Mouse (Mus musculus): ENCODE results near the gene 9530003J23Rik. TPM values are rescaled to one million over a fixed set of nuclear protein-coding genes. Genes with fewer than 3 reads are reported as not detected.

Gene 9530003J23Rik
- polyA plus RNA-seq, 1 experiment from 2014 or later: not detected

DNA sequence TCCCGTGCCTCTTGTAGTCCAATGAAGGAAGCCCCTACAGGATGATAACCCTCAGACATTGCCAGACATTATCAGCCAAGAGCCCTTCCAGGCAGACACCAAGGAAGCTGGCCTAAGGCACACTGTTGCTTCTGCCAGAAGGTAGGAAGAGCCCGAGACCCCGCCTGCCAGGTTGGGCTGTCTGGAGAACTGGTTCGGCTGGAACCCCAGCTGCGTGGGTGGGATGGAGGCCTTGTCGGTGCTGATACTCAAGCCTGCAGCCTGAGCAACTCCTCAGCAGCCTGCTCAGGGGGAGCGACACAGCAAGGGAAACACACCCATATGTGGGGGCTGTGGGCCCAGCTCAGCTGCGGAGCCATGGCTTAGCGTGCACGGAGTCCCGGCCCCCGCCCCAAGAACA, 43.5 kb downstream of the 9530003J23Rik start:
- Histone ChIP-seq H3K27me3 (ENCODE audit: insufficient read depth, low read length) (no peaks in the 10 kb centered on the region), H3K4me3 (replicated peaks; ENCODE audit: low read depth, low read length) (no peak overlapping the region), H3K9ac (ENCODE audit: low read depth, low read length) (no peak overlapping the region), H3K27ac (no peak overlapping the region), H3K4me2 (ENCODE audit: low read length) (no peak overlapping the region), H3K9me3 (replicated peaks; ENCODE audit: low read length) (no peaks in the 10 kb centered on the region), H3K36me3 (ENCODE audit: insufficient read depth, low read length) (no peaks in the 10 kb centered on the region), H3K4me1 (replicated peaks; ENCODE audit: insufficient read depth, low read length) (no peaks in the 10 kb centered on the region)
- DNase-seq (ENCODE audit: low spot score): no peak
- WGBS: 82% methylated on average over 12 of the region's 12 CpGs
- TF ChIP-seq CTCF (IDR thresholded peaks at IDR 0.05; ENCODE audit: low read depth): no peak
- ATAC-seq (replicated peaks; ENCODE audit: low FRiP score, low read depth): no peak

GRCm38 (mm10) chr10:117193364-117193763, 45.1 kb downstream of the 9530003J23Rik start:
- H3K9me3 ChIP-seq (replicated peaks; ENCODE audit: low read length): no peaks in the 10 kb centered on the region
- no peak for ATAC-seq (replicated peaks; ENCODE audit: low FRiP score, low read depth)
- WGBS: 59% methylated on average over 5 of the region's 5 CpGs
- peak; percentile 42 for DNase-seq (ENCODE audit: low spot score)
- no peaks in the 10 kb centered on the region for H3K4me1 ChIP-seq (replicated peaks; ENCODE audit: insufficient read depth, low read length)
- H3K27ac ChIP-seq: no peak overlapping the region
- no peaks in the 10 kb centered on the region for H3K27me3 ChIP-seq (ENCODE audit: insufficient read depth, low read length)
- no peak overlapping the region for H3K9ac ChIP-seq (ENCODE audit: low read depth, low read length)
- TF ChIP-seq CTCF (IDR thresholded peaks at IDR 0.05; ENCODE audit: low read depth): no peak
- H3K4me3 ChIP-seq (replicated peaks; ENCODE audit: low read depth, low read length): no peak overlapping the region
- no peak overlapping the region for H3K4me2 ChIP-seq (ENCODE audit: low read length)
- H3K36me3 ChIP-seq (ENCODE audit: insufficient read depth, low read length): no peaks in the 10 kb centered on the region

DNA sequence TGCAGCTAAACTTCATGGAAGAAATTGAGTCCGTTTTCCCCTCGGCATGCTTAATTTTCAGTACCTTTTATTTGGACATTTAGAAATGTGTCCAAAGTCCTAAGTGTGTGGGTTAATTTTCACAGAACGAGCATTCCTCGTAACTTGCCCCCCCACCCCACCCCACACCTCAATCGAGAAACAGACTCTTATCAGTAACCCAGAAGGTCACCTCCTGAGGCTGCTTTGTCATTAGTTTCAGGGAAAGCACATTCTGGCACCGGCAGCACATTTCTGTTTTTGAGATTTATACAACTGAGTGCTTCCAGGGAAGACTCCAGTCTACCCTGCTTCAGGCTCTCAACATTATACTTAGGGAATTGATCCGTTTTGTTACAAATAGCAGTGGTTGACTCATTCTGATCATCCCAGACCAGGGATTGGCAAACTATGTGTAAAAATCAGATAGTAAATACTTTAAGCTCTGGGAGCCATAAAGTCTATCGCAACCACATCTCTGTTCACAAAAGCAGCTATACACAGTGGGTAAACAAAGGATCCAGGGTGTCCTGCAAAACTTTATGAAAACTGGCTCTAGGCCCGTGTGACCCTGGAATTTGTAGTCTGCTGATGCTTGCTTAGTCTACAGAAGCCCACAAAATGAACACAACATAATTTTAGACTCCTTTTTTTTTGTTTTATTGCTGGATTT, 53.0 kb downstream of the 9530003J23Rik start:
- Histone ChIP-seq H3K27me3 (ENCODE audit: insufficient read depth, low read length) (no peaks in the 10 kb centered on the region), H3K9me3 (replicated peaks; ENCODE audit: low read length) (no peaks in the 10 kb centered on the region), H3K4me1 (replicated peaks; ENCODE audit: insufficient read depth, low read length) (no peaks in the 10 kb centered on the region), H3K9ac (ENCODE audit: low read depth, low read length) (no peak overlapping the region), H3K4me2 (ENCODE audit: low read length) (no peak overlapping the region), H3K27ac (no peak overlapping the region), H3K4me3 (replicated peaks; ENCODE audit: low read depth, low read length) (no peak overlapping the region), H3K36me3 (ENCODE audit: insufficient read depth, low read length) (no peaks in the 10 kb centered on the region)
- 60% methylated on average over 9 of the region's 9 CpGs for WGBS
- no peak for ATAC-seq (replicated peaks; ENCODE audit: low FRiP score, low read depth)
- DNase-seq (ENCODE audit: low spot score): no peak
- no peak for TF ChIP-seq CTCF (IDR thresholded peaks at IDR 0.05; ENCODE audit: low read depth)

Other genes with a start within 250 kb of the 9530003J23Rik start
- gene Lrrc10, start 193.4 kb downstream of the 9530003J23Rik start, polyA plus RNA-seq (2015; fragmentation: Nextera tagmentation; extraction: Ambion mirVana): not detected in 2 replicates
- gene Cct2, start 174.9 kb downstream of the 9530003J23Rik start, polyA plus RNA-seq (2015; fragmentation: Nextera tagmentation; extraction: Ambion mirVana): 183 and 198 TPM in 2 replicates
- gene Frs2, start 90.2 kb downstream of the 9530003J23Rik start, polyA plus RNA-seq (2015; fragmentation: Nextera tagmentation; extraction: Ambion mirVana): 17.8 and 18.5 TPM in 2 replicates
- 65.3 and 67.0 TPM in 2 replicates for gene Yeats4, start 14.2 kb downstream of the 9530003J23Rik start, polyA plus RNA-seq (2015; fragmentation: Nextera tagmentation; extraction: Ambion mirVana)
- 71.3 and 73.2 TPM in 2 replicates for gene Lyz2, start 43.6 kb upstream of the 9530003J23Rik start, polyA plus RNA-seq (2015; fragmentation: Nextera tagmentation; extraction: Ambion mirVana)
- 0.10 and 0.24 TPM in 2 replicates for gene Lyz1, start 54.2 kb upstream of the 9530003J23Rik start, polyA plus RNA-seq (2015; fragmentation: Nextera tagmentation; extraction: Ambion mirVana)
- gene Cpsf6, start 141.3 kb upstream of the 9530003J23Rik start, polyA plus RNA-seq (2015; fragmentation: Nextera tagmentation; extraction: Ambion mirVana): 111 and 120 TPM in 2 replicates

Measured in kidney, postnatal 0 days (tissue).